Mouse (Mus musculus): ENCODE results near the gene Braf.

DNA sequence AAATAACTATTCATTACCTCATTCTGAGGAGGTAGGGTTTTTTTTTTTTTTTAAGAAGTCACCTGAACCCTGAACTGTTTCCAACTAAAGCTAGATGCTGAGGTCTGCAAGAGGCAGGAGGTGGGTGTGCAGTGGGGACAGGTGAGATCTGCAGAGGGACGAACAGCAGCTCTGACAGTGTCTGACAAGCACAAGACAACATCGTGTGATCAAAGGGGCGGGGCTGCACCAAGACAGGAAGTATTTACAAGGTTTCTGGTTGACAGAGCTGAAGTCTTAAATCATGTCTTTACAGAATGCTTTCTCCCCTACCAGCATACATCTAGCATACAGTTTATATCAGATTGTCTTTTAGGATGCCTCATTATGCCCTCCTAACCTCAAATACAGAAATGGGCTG is 118.4 kb downstream of the Braf start:
- no peak for TF ChIP-seq CTCF (IDR thresholded peaks at IDR 0.05; ENCODE audit: control insufficient read depth, insufficient read depth, low read length)
- no peak for TF ChIP-seq POLR2A (IDR thresholded peaks at IDR 0.05; ENCODE audit: borderline replicate concordance, control insufficient read depth, low read depth, low read length)

Data from bone marrow, adult 2 months (tissue).